Mouse (Mus musculus): ENCODE measurements at regions not wholly inside any gene's neighbourhood (a gene's known extent, or its start where the extent isn't known, plus 50 kb on each side); places are given as distances from the start of the nearest gene placed in this dataset.

DNA sequence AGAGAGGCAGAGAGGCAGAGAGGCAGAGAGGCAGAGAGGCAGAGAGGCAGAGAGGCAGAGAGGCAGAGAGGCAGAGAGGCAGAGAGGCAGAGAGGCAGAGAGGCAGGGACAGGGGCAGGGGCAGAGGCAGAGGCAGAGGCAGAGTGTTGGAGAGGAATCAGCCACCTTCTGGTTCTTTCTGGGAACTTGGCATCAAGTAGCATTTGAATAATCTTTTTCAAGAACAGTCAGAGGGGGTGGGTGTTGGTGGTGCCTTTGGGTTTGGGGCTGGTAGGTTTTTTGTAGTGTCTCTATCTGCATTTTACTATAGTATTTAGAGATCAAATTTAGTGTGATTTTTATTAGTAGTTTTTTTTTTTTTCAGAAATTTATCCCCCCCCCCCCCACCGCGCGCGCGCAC is 249.3 kb upstream of the Cnr1 start:
- H3K27me3 ChIP-seq (replicated peaks) = no peaks in the 10 kb centered on the region
- peaks cover 8 to 14% of the 10 kb centered on the region in 2 experiments for H3K4me1 ChIP-seq (ENCODE audit: control insufficient read depth in 1 of 2, insufficient read depth in 2 of 2)
- no peak overlapping the region for H3K27ac ChIP-seq (ENCODE audit: insufficient read depth, low read depth)
- H3K9ac ChIP-seq (ENCODE audit: insufficient read depth, low read depth) = no peak overlapping the region
- in situ Hi-C loops (cut with MboI; ENCODE audit: low pct_ligation_motif_present, low pct_unique_long_range_greater_than_20kb, low sequenced_read_pairs) (no loop called here), dilution Hi-C loops (cut with MboI; ENCODE audit: extremely low pct_ligation_motif_present, extremely low pct_unique_long_range_greater_than_20kb, low sequenced_read_pairs) (no loop called here)
- no peak overlapping the region for H3K4me3 ChIP-seq (replicated peaks in 1 of 3; ENCODE audit: low read depth in 2 of 3, low read length in 2 of 3, poor library complexity in 1 of 3)
- no peak overlapping the region for H3K4me2 ChIP-seq (ENCODE audit: insufficient read depth, low read depth, poor library complexity, severe bottlenecking)
- peaks cover 3% of the 10 kb centered on the region for H3K9me3 ChIP-seq (replicated peaks; ENCODE audit: low read length)
- H3K36me3 ChIP-seq (replicated peaks in 1 of 2; ENCODE audit: control insufficient read depth in 1 of 2, insufficient read depth in 1 of 2, low read length in 1 of 2) = no peaks in the 10 kb centered on the region
- H3K79me2 ChIP-seq (replicated peaks; ENCODE audit: control insufficient read depth, extremely low read depth, insufficient read depth, poor library complexity, severe bottlenecking) = no peaks in the 10 kb centered on the region
- no peak for TF ChIP-seq BHLHE40 (IDR thresholded peaks at IDR 0.05; ENCODE audit: low read depth, low read length)
- no peak for TF ChIP-seq PAX5 (IDR thresholded peaks at IDR 0.05; ENCODE audit: low read length)
- TF ChIP-seq RCOR1 (conservative IDR thresholded peaks at IDR 0.05; ENCODE audit: low read depth, low read length) = no peak
- no peak for TF ChIP-seq SIN3A (IDR thresholded peaks at IDR 0.05; ENCODE audit: low read length)
- TF ChIP-seq HCFC1 (IDR thresholded peaks at IDR 0.05; ENCODE audit: low read depth, low read length) = no peak
- no peak for DNase-seq (ENCODE audit: extremely low read depth)

- H3K4me3 ChIP-seq (replicated peaks in 1 of 3; ENCODE audit: low read depth in 2 of 3, low read length in 2 of 3, poor library complexity in 1 of 3) = no peak overlapping the region
- no peaks in the 10 kb centered on the region for H3K79me2 ChIP-seq (replicated peaks; ENCODE audit: control insufficient read depth, extremely low read depth, insufficient read depth, poor library complexity, severe bottlenecking)
- H3K4me1 ChIP-seq (ENCODE audit: control insufficient read depth in 1 of 2, insufficient read depth in 2 of 2) = peaks cover 8 to 18% of the 10 kb centered on the region in 2 experiments
- TF ChIP-seq MAX (IDR thresholded peaks at IDR 0.05; ENCODE audit: low read length) (peak; percentile 93), BHLHE40 (IDR thresholded peaks at IDR 0.05; ENCODE audit: low read depth, low read length) (peak; percentile 90), TBP (conservative IDR thresholded peaks at IDR 0.05; ENCODE audit: low read depth, low read length) (no peak), RCOR1 (conservative IDR thresholded peaks at IDR 0.05; ENCODE audit: low read depth, low read length) (no peak), MYC (IDR thresholded peaks at IDR 0.05; ENCODE audit: low read depth, low read length) (peak; percentile 96), TCF12 (IDR thresholded peaks at IDR 0.05; ENCODE audit: low read depth, low read length) (0 out of 2 replicates have a peak, but pooled peaks have one; percentile 22), MXI1 (IDR thresholded peaks at IDR 0.05; ENCODE audit: low read depth, low read length) (peak; percentile 58; the same call in 1 of the 2 replicates)
- H3K27me3 ChIP-seq (replicated peaks) = no peaks in the 10 kb centered on the region
- no peak overlapping the region for H3K9ac ChIP-seq (ENCODE audit: insufficient read depth, low read depth)
- in situ Hi-C loops (cut with MboI; ENCODE audit: low pct_ligation_motif_present, low pct_unique_long_range_greater_than_20kb, low sequenced_read_pairs) = no loop called here
- no peak overlapping the region for H3K27ac ChIP-seq (ENCODE audit: insufficient read depth, low read depth)
- no peaks in the 10 kb centered on the region for H3K9me3 ChIP-seq (replicated peaks; ENCODE audit: low read length)
- no peaks in the 10 kb centered on the region for H3K36me3 ChIP-seq (replicated peaks in 1 of 2; ENCODE audit: control insufficient read depth in 1 of 2, insufficient read depth in 1 of 2, low read length in 1 of 2)
- H3K4me2 ChIP-seq (ENCODE audit: insufficient read depth, low read depth, poor library complexity, severe bottlenecking) = no peak overlapping the region
- DNase-seq (ENCODE audit: extremely low read depth) = peak; percentile 23
- dilution Hi-C loops (cut with MboI; ENCODE audit: extremely low pct_ligation_motif_present, extremely low pct_unique_long_range_greater_than_20kb, low sequenced_read_pairs) = no loop called here
These were observed 245.0 kb upstream of the Cnr1 start for GRCm38 (mm10) chr4:33679351-33679750.

GRCm38 (mm10) chr4:33686135-33686534 is 238.3 kb upstream of the Cnr1 start:
- no peak for DNase-seq (ENCODE audit: extremely low read depth)
- dilution Hi-C loops (cut with MboI; ENCODE audit: extremely low pct_ligation_motif_present, extremely low pct_unique_long_range_greater_than_20kb, low sequenced_read_pairs) (no loop called here), in situ Hi-C loops (cut with MboI; ENCODE audit: low pct_ligation_motif_present, low pct_unique_long_range_greater_than_20kb, low sequenced_read_pairs) (no loop called here)
- Histone ChIP-seq H3K9ac (ENCODE audit: insufficient read depth, low read depth) (no peak overlapping the region), H3K27me3 (replicated peaks) (no peaks in the 10 kb centered on the region), H3K4me2 (ENCODE audit: insufficient read depth, low read depth, poor library complexity, severe bottlenecking) (no peak overlapping the region), H3K9me3 (replicated peaks; ENCODE audit: low read length) (no peaks in the 10 kb centered on the region), H3K36me3 (replicated peaks in 1 of 2; ENCODE audit: control insufficient read depth in 1 of 2, insufficient read depth in 1 of 2, low read length in 1 of 2) (no peaks in the 10 kb centered on the region), H3K27ac (ENCODE audit: insufficient read depth, low read depth) (no peak overlapping the region), H3K4me1 (ENCODE audit: control insufficient read depth in 1 of 2, insufficient read depth in 2 of 2) (no peaks in the 10 kb centered on the region; a peak in 1 of 4 replicates), H3K4me3 (replicated peaks in 1 of 3; ENCODE audit: low read depth in 2 of 3, low read length in 2 of 3, poor library complexity in 1 of 3) (no peak overlapping the region), H3K79me2 (replicated peaks; ENCODE audit: control insufficient read depth, extremely low read depth, insufficient read depth, poor library complexity, severe bottlenecking) (no peaks in the 10 kb centered on the region)
- no peak for TF ChIP-seq USF2 (conservative IDR thresholded peaks at IDR 0.05; ENCODE audit: low read depth, low read length)
- no peak for TF ChIP-seq SMC3 (IDR thresholded peaks at IDR 0.05; ENCODE audit: low read depth, low read length)
- no peak for TF ChIP-seq MEF2A (IDR thresholded peaks at IDR 0.05; ENCODE audit: borderline replicate concordance, low read depth, low read length)
- TF ChIP-seq CTCF (conservative IDR thresholded peaks at IDR 0.05 in 1 of 2, IDR thresholded peaks at IDR 0.05 in 1 of 2; ENCODE audit: low read depth in 2 of 2, low read length in 2 of 2) = no peak
- TF ChIP-seq SIN3A (IDR thresholded peaks at IDR 0.05; ENCODE audit: low read length) = no peak
- TF ChIP-seq UBTF (IDR thresholded peaks at IDR 0.05; ENCODE audit: low read depth, low read length) = no peak
- no peak for TF ChIP-seq ZNF384 (IDR thresholded peaks at IDR 0.05; ENCODE audit: low read depth, low read length)
- TF ChIP-seq PAX5 (IDR thresholded peaks at IDR 0.05; ENCODE audit: low read length) = no peak
- no peak for TF ChIP-seq ZMIZ1 (IDR thresholded peaks at IDR 0.05; ENCODE audit: low read depth, low read length)
- no peak for TF ChIP-seq USF1 (IDR thresholded peaks at IDR 0.05; ENCODE audit: low read depth, low read length)
- no peak for TF ChIP-seq KAT2A (IDR thresholded peaks at IDR 0.05; ENCODE audit: insufficient replicate concordance, low read length)
- no peak for TF ChIP-seq E2F4 (IDR thresholded peaks at IDR 0.05; ENCODE audit: insufficient replicate concordance, low read depth, low read length)
- no peak for TF ChIP-seq ZKSCAN1 (IDR thresholded peaks at IDR 0.05; ENCODE audit: borderline replicate concordance, low read depth, low read length)
